Mouse (Mus musculus) mesoderm, embryonic 11.5 days (tissue): ENCODE results near the gene Idh2.
A peak's percentile ranks its signal among the peaks of the same experiment; 100 is the strongest.

Experiments
- DNase-seq: peaks from one replicate; pipeline ENCODE4 v3.0.0-alpha.2; 2012; ENCODE audit warnings: low read depth, low spot score

Idh2 gene

GRCm38 (mm10) chr7:80123115-80123514, 7.9 kb upstream of the Idh2 start:
- DNase-seq: no peak

- no peak for DNase-seq
These were observed 5.9 kb upstream of the Idh2 start for GRCm38 (mm10) chr7:80121083-80121482.

- DNase-seq: no peak
These were observed 4.0 kb upstream of the Idh2 start for GRCm38 (mm10) chr7:80119198-80119597.

DNA sequence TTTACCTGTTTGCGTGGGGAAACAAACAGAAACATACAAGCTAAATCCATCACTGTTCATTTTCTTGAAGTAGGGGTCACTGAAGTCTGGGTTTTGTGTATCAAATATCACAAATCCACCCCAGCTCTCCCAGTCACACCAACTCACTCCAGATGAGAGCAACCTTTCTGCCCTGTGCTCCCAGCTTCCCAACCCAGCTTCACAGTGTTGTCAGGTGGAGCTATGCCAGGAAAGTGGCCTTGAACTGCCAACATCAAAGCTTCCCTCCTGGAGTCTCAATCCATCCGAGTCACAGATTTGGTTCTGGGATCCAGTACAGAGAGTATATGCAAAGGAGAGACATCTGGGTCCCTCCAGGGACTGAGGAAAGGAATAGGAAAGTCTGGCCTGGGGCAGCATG, 966 bp upstream of the Idh2 start:
- DNase-seq: no peak

GRCm38 (mm10) chr7:80114451-80115223, 555 bp downstream of the Idh2 start:
- DNase-seq: peak; percentile 80

- peak; percentile 50 for DNase-seq
These were observed 1.2 kb downstream of the Idh2 start for GRCm38 (mm10) chr7:80113989-80114388.

- DNase-seq: no peak
These were observed 3.8 kb downstream of the Idh2 start for GRCm38 (mm10) chr7:80111066-80112045.

GRCm38 (mm10) chr7:80106441-80106840, 8.8 kb downstream of the Idh2 start:
- DNase-seq: no peak

DNA sequence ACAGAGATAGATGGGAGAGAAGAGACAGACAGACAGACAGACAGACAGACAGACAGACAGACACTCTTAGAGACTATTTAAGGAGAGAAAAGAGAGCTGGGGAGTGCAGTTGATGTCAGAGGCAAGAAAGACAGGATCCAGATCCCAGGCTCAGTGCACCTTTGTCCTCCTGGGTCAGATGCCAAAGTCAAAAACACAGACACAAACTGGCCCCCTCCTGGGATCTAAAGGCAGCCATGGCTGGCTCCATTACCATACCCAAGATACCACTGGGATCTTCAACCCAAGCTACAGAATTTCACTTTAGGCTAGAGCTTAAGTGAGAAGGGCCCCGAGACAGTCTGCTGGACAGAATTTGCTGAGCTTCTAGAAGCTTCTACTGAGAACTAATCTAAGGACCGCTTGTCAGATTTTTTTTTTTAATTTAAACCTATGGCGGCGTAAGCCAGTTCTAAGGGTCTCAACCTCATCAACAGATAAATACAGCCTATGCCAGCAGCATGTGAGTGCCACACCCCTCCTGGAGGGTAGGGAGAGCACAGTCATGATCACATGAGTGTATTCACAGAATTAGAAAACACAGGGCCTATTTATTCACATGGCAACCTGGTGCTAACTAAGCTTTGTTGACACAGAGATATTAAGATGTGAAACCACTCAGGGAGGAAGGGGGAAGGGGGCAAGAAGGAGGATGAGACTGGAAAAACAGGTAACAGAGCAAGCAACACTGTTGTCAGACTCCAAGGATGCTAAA, 9.4 kb downstream of the Idh2 start:
- DNase-seq: no peak

DNA sequence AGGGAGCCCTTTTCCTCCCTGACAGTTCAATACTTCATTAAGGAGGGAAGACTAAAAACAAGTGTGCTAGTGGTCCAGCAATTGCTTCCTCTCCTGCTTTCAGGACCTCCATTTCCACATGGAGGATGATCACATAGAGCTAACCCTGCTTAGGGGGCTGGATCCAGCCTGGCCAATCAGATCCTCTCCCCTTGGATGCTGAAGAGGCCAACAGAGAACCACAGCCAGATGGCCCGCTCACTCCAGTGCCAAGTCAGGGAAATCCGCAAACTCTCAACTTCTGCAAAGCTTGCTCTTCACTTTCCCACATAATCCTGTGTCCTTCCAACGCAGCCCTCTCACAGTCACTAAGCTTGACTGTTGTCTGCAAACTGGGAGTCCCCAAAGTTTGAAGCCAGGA, 11.9 kb downstream of the Idh2 start:
- no peak for DNase-seq

GRCm38 (mm10) chr7:80098389-80098976, 16.7 kb downstream of the Idh2 start:
- DNase-seq: no peak

- DNase-seq: no peak
These were observed 19.4 kb downstream of the Idh2 start for GRCm38 (mm10) chr7:80095598-80096309.

- no peak for DNase-seq
These were observed 20.7 kb downstream of the Idh2 start for GRCm38 (mm10) chr7:80094481-80094880.

- DNase-seq: no peak
These were observed 22.7 kb downstream of the Idh2 start for GRCm38 (mm10) chr7:80092351-80093046.

DNA sequence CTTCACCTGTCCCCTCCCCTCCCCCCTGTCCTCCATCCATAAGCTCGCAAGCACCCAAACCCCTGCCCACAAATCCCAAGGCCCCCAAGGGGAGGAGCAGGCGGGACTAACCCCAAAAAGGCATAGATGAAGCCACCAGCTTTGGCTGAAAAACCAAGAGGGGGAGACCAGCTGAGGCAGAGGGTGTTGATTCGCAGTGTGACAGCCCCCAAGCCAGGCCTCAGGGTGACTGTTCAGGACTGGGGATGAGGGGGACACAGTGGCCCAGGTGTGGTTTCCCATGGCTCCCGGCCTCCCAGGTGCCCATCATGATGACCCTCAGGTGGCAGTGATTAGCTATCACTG, 23.4 kb downstream of the Idh2 start:
- DNase-seq: no peak

DNA sequence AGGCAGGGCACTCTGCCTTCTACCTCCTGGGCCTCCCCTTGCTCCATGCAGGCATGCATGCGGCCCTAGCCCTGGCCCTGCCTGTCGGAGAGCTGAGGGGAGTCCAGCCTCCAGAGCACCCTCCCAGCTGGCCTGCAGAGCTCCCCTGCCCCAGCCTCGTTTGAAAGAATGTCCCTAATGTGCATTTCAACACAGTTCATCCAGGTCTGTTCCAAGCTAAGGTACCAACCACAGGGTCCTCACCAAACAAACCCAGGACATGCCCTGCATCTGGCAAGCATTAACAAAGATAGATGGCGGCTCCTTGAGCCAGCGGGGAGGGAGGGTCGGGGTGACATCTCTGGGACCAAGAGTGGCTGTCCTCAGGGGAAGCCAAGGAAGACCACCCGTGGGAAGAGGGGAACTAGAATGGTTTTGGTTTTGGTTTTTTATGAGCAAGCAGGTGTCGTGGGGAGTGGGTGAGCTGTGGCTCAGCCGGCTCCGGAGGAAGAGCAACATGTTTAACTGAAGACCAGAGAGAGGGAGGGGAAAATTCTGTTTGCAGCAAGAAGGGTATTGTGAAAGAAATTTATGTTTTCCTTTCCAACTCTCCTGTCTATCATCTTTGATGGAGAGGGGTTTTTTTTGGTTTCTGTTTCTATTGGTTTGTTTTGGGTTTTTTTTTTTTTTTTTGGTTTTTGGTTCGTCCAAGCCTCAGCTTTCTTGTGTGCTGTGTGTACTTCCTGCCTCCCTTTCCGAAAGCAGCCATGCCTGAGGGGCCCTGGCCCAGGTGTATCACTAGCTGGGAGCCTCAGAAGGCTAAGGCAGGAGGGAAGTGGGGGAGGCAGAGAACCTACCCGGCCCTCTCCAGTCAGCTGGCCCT, 24.0 kb downstream of the Idh2 start:
- no peak for DNase-seq

DNA sequence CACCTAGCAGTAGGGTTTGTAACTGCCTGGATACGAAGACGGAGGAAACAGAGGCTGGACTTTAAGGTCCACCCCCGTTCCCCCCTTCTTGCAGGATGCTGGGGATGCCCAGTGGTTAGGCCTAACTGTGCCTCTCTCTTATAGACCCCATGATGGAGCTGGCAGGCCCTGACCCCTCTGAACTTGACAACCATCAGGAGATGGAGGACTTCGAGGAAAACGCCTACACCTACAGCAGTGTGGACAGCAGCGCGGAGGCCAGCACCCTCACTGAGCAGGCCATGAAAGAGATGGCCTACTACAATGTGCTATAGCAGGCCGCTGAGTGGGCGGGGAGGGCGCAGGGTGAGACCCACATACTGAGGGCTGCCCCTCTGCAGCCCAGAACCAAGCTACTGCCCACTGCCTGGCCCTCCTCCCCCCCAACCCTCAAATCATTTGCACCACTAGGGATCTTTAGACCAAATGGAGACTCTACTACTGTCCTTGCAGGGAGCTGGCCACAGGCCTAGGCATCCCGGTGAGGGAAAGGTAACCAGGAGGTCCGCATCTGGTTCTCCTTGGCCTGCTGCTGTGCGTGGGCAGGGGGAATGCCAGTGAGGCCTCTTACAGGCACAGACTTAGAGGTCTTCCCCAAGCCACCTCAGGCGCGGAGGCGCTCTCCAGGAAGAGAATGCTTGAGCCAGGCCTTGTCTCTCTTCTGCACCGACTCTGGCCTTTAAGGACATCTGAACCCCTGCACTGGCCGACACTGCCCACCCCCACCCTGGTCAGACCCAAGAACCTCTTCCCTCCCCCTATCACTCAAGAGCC, 24.8 kb downstream of the Idh2 start:
- no peak for DNase-seq

DNA sequence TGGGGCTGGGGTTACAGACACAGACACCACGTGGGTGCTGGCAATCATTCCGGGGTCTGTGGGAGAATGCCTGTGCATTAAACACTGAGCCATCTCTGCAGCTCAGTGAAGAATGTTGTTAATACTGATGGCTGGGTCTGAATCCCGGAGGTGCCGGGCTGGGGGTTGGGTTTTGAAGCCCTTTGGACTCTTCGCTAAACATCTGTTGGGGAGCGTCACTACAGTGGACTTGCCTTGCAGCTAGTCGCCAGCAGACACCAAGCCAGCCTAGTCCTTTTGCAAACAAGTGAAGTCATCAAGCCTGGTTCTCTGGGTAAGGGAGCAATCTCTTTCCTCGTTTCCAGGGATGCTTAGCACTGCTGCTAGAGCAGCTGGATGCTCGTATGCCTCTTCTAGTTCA, 27.0 kb downstream of the Idh2 start:
- DNase-seq: no peak
